Mouse (Mus musculus): Measurements from ENCODE around the gene Itprip. TPM values are rescaled to one million over a fixed set of nuclear protein-coding genes. Genes with fewer than 3 reads are reported as not detected.

Itprip gene
- polyA plus RNA-seq, 1 experiment = 54.1 TPM

GRCm38 (mm10) chr19:47859180-47859579, 59.9 kb downstream of the Itprip start:
- Histone ChIP-seq H3K27me3 (ENCODE audit: control insufficient read depth, insufficient read depth, insufficient read length) (no peaks in the 10 kb centered on the region), H3ac (ENCODE audit: control insufficient read depth, insufficient read length) (no peak overlapping the region), H3K4me2 (ENCODE audit: low read depth) (no peak overlapping the region), H3K79me2 (ENCODE audit: control insufficient read depth, insufficient read depth) (peaks cover 16% of the 10 kb centered on the region), H3K4me3 (no peak overlapping the region), H3K36me3 (ENCODE audit: control insufficient read depth, insufficient read depth) (peaks cover 37% of the 10 kb centered on the region)
- TF ChIP-seq USF1 (IDR thresholded peaks at IDR 0.05; ENCODE audit: low read depth) (no peak), TCF3 (IDR thresholded peaks at IDR 0.05; ENCODE audit: insufficient read length, low read depth) (no peak), CEBPB (IDR thresholded peaks at IDR 0.05; ENCODE audit: insufficient read depth, poor library complexity, severe bottlenecking) (no peak), SRF (IDR thresholded peaks at IDR 0.05; ENCODE audit: control insufficient read depth, insufficient read length, low read depth) (no peak), E2F4 (IDR thresholded peaks at IDR 0.05; ENCODE audit: insufficient read depth) (no peak), REST (IDR thresholded peaks at IDR 0.05; ENCODE audit: insufficient read depth, insufficient read length) (no peak), MYOD1 (IDR thresholded peaks at IDR 0.05; ENCODE audit: control insufficient read depth in 1 of 3, insufficient read length in 2 of 3, low read depth in 2 of 3) (no peak), POLR2A (IDR thresholded peaks at IDR 0.05; ENCODE audit: insufficient read length, low read depth) (no peak), POLR2AphosphoS2 (IDR thresholded peaks at IDR 0.05; ENCODE audit: insufficient read length, low read depth) (no peak), MYOG (IDR thresholded peaks at IDR 0.05; ENCODE audit: control insufficient read depth in 1 of 3, insufficient read depth in 1 of 3, insufficient read length in 2 of 3, low read depth in 2 of 3) (no peak), MAX (IDR thresholded peaks at IDR 0.05; ENCODE audit: low read depth) (no peak), TCF12 (IDR thresholded peaks at IDR 0.05; ENCODE audit: insufficient read depth, poor library complexity, severe bottlenecking) (no peak)

GRCm38 (mm10) chr19:47857957-47858942, 60.8 kb downstream of the Itprip start:
- no peak for TF ChIP-seq SRF (IDR thresholded peaks at IDR 0.05; ENCODE audit: control insufficient read depth, insufficient read length, low read depth)
- TF ChIP-seq TCF3 (IDR thresholded peaks at IDR 0.05; ENCODE audit: insufficient read length, low read depth) = no peak
- TF ChIP-seq MYOD1 (IDR thresholded peaks at IDR 0.05; ENCODE audit: control insufficient read depth in 1 of 3, insufficient read length in 2 of 3, low read depth in 2 of 3) = no peak
- TF ChIP-seq USF1 (IDR thresholded peaks at IDR 0.05; ENCODE audit: low read depth) = no peak
- Histone ChIP-seq H3K4me2 (ENCODE audit: low read depth) (no peak overlapping the region), H3K27me3 (ENCODE audit: control insufficient read depth, insufficient read depth, insufficient read length) (no peaks in the 10 kb centered on the region), H3K36me3 (ENCODE audit: control insufficient read depth, insufficient read depth) (peaks cover 30% of the 10 kb centered on the region), H3K79me2 (ENCODE audit: control insufficient read depth, insufficient read depth) (peaks cover 16% of the 10 kb centered on the region), H3ac (ENCODE audit: control insufficient read depth, insufficient read length) (no peak overlapping the region), H3K4me3 (no peak overlapping the region)

GRCm38 (mm10) chr19:47854796-47855783, 64.0 kb downstream of the Itprip start, which contains the start of gene Gsto1:
Gene Gsto1 (plus strand): TSS chr19:47854970.
- Histone ChIP-seq H3K27me3 (ENCODE audit: control insufficient read depth, insufficient read depth, insufficient read length) (no peaks in the 10 kb centered on the region), H3K36me3 (ENCODE audit: control insufficient read depth, insufficient read depth) (peaks cover 19% of the 10 kb centered on the region), H3K4me2 (ENCODE audit: low read depth) (peak within 1 kb of the TSS; percentile 92), H3K4me3 (peak within 1 kb of the TSS; percentile 68), H3ac (ENCODE audit: control insufficient read depth, insufficient read length) (peak within 1 kb of the TSS; percentile 29), H3K79me2 (ENCODE audit: control insufficient read depth, insufficient read depth) (peaks cover 16% of the 10 kb centered on the region)
- no peak for TF ChIP-seq SRF (IDR thresholded peaks at IDR 0.05; ENCODE audit: control insufficient read depth, insufficient read length, low read depth)
- 0 out of 2 replicates have a peak, but pooled peaks have one; percentile 18 for TF ChIP-seq CEBPB (IDR thresholded peaks at IDR 0.05; ENCODE audit: insufficient read depth, poor library complexity, severe bottlenecking)
- no peak for TF ChIP-seq TCF12 (IDR thresholded peaks at IDR 0.05; ENCODE audit: insufficient read depth, poor library complexity, severe bottlenecking)
- peak; percentile 98 for TF ChIP-seq POLR2A (IDR thresholded peaks at IDR 0.05; ENCODE audit: insufficient read length, low read depth)
- TF ChIP-seq POLR2AphosphoS2 (IDR thresholded peaks at IDR 0.05; ENCODE audit: insufficient read length, low read depth) = peak; percentile 98

- no peaks in the 10 kb centered on the region for H3K27me3 ChIP-seq (ENCODE audit: control insufficient read depth, insufficient read depth, insufficient read length)
- H3K4me3 ChIP-seq = peak overlapping the region; percentile 68
- no peak for TF ChIP-seq TCF3 (IDR thresholded peaks at IDR 0.05; ENCODE audit: insufficient read length, low read depth)
- peak overlapping the region; percentile 92 for H3K4me2 ChIP-seq (ENCODE audit: low read depth)
- H3ac ChIP-seq (ENCODE audit: control insufficient read depth, insufficient read length) = peak overlapping the region; percentile 29
- peaks cover 16% of the 10 kb centered on the region for H3K79me2 ChIP-seq (ENCODE audit: control insufficient read depth, insufficient read depth)
- peaks cover 10% of the 10 kb centered on the region for H3K36me3 ChIP-seq (ENCODE audit: control insufficient read depth, insufficient read depth)
Observed at GRCm38 (mm10) chr19:47853951-47854795, 64.9 kb downstream of the Itprip start.
